Mouse (Mus musculus) ES-Bruce4 (cell line): ENCODE results near the gene Trpv4.

Source experiments
- CTCF ChIP-seq: IDR thresholded peaks from one replicate; pipeline ENCODE4 v1.8.1; 2011; ENCODE audit warnings: low read depth, low read length
- POLR2A ChIP-seq: IDR thresholded peaks from one replicate; pipeline ENCODE4 v1.8.1; 2011; ENCODE audit warnings: low read length; ENCODE audit not compliant: insufficient read depth

- TF ChIP-seq CTCF (no peak), POLR2A (no peak)
Observed at GRCm38 (mm10) chr5:114583490-114584175, 74.6 kb downstream of the Trpv4 start.
